8 mouse cellular contexts compared by ENCODE assay signal in the genomic region with DNA sequence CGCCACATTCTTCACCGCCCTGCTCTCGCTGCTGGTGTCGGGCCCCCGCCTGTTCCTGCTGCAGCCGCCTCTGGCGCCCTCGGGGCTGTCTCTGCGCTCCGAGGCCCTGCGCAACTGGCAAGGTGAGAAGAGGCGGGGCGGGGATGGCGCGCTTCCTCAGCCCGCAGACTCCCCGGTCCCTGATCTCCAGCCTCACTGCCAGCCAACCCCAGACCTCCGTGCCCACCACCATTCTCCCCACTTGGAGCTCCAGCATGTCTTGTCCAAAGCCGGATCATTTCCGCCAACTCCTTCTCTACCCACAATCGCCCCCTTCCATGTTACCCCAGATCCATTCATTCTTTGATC. TPM values are rescaled to one million over a fixed set of nuclear protein-coding genes. Genes with fewer than 3 reads are reported as not detected.
A peak's percentile ranks its signal among the peaks of the same experiment; 100 is the strongest.
DNase-seq lines count a peak whose midpoint lies in the region; ATAC-seq and TF ChIP-seq lines count a peak whose summit lies in the region.

No protein-coding gene starts in this region.

- no peaks in the 10 kb centered on the region for H3K9me3 ChIP-seq in embryonic facial prominence, embryonic 15.5 days (replicated peaks)
- no peaks in the 10 kb centered on the region for H3K9me3 ChIP-seq in limb, embryonic 11.5 days (ENCODE audit: control insufficient read depth, low read length)

- H3K9ac ChIP-seq in embryonic facial prominence, embryonic 15.5 days, result peak overlapping the region; percentile 82
- H3K9ac ChIP-seq in limb, embryonic 11.5 days (ENCODE audit: low read length), result peak overlapping the region; percentile 80

- peak; percentile 67 for ATAC-seq in embryonic facial prominence, embryonic 15.5 days (ENCODE audit: insufficient number of reproducible peaks, low FRiP score, low TSS enrichment, low read depth)
- peak; percentile 72 for ATAC-seq in limb, embryonic 11.5 days (ENCODE audit: insufficient number of reproducible peaks, low FRiP score, low TSS enrichment, low read depth)
- 0 out of 2 replicates have a peak, but pooled peaks have one; percentile 10 for ATAC-seq in neutrophil, adult 5-6 weeks (ENCODE audit: extremely low read depth, insufficient number of reproducible peaks, low FRiP score, poor library complexity, severe bottlenecking)

- H3K4me1 ChIP-seq in lung, adult 2 months (ENCODE audit: control insufficient read depth, insufficient read depth, low read length), result peaks cover 2% of the 10 kb centered on the region; the same call in 1 of the 2 replicates
- H3K4me1 ChIP-seq in embryonic facial prominence, embryonic 15.5 days, result peaks cover 8% of the 10 kb centered on the region; the same call in 1 of the 2 replicates
- H3K4me1 ChIP-seq in limb, embryonic 11.5 days (ENCODE audit: control insufficient read depth, insufficient read depth, low read length), result 0 out of 2 replicates have a peak, but pooled peaks cover 2% of the 10 kb centered on the region

- peak overlapping the region; percentile 85 for H3K27ac ChIP-seq in embryonic facial prominence, embryonic 15.5 days (replicated peaks)
- no peak overlapping the region for H3K27ac ChIP-seq in limb, embryonic 11.5 days (replicated peaks; ENCODE audit: low read depth, low read length)

- H3K4me3 ChIP-seq in lung, adult 2 months (replicated peaks; ENCODE audit: extremely low read depth, low read depth, low read length), result peak overlapping the region; percentile 71
- H3K4me3 ChIP-seq in embryonic facial prominence, embryonic 15.5 days (replicated peaks), result peak overlapping the region; percentile 91
- H3K4me3 ChIP-seq in limb, embryonic 11.5 days (ENCODE audit: low read depth, low read length), result peak overlapping the region; percentile 78

- peaks cover 25% of the 10 kb centered on the region for H3K36me3 ChIP-seq in embryonic facial prominence, embryonic 15.5 days
- peaks cover 5% of the 10 kb centered on the region for H3K36me3 ChIP-seq in limb, embryonic 11.5 days (ENCODE audit: control insufficient read depth, insufficient read depth, low read length)

- TF ChIP-seq CTCF in lung, adult 2 months (IDR thresholded peaks at IDR 0.05; ENCODE audit: insufficient read depth, low read length), result no peak

- no peak for TF ChIP-seq POLR2A in lung, adult 2 months (IDR thresholded peaks at IDR 0.05; ENCODE audit: borderline replicate concordance, extremely low read depth, low read depth, low read length)

- no peak for DNase-seq in lung, adult 2 months
- DNase-seq in lung, postnatal 14 days, result no peak
- no peak for DNase-seq in limb, embryonic 11.5 days (ENCODE audit: low spot score)
- no peak for DNase-seq in layer of hippocampus, postnatal 14 days (ENCODE audit: low spot score in 2 of 2)
- DNase-seq in cerebellum, adult 18-20 months, result no peak
- no peak for DNase-seq in lung, postnatal 25 days (ENCODE audit: low spot score)

- WGBS in lung, adult 2 months, result under 1% methylated on average over 21 of the region's 21 CpGs
- WGBS in embryonic facial prominence, embryonic 15.5 days, result under 1% methylated on average over 21 of the region's 21 CpGs
- 0% methylated on average over 18 of the region's 21 CpGs for WGBS in limb, embryonic 11.5 days

- H3K4me2 ChIP-seq in embryonic facial prominence, embryonic 15.5 days (replicated peaks), result peak overlapping the region; percentile 66
- H3K4me2 ChIP-seq in limb, embryonic 11.5 days (ENCODE audit: low read depth, severe bottlenecking), result peak overlapping the region; percentile 52

- H3K27me3 ChIP-seq in embryonic facial prominence, embryonic 15.5 days, result no peaks in the 10 kb centered on the region
- no peaks in the 10 kb centered on the region for H3K27me3 ChIP-seq in limb, embryonic 11.5 days (ENCODE audit: control insufficient read depth, insufficient read depth, low read length)

RNA-seq across cellular contexts. Expression of gene Rhbdd2, which starts 0.4 kb away (rescaled TPM):
- polyA plus RNA-seq in lung, adult 2 months (2012; rRNA removed), result 39.9 and 50.7 TPM in 2 replicates
- 35.6 and 39.9 TPM in 2 replicates for polyA plus RNA-seq in embryonic facial prominence, embryonic 15.5 days (2015; fragmentation: Nextera tagmentation; extraction: Ambion mirVana)
- polyA plus RNA-seq in limb, embryonic 11.5 days (2014; fragmentation: Nextera tagmentation; extraction: Ambion mirVana), result 55.3 and 56.6 TPM in 2 replicates
- total RNA-seq in neutrophil, adult 5-6 weeks (2017), result 7.3 and 7.9 TPM in 2 replicates
- 10 to 100 TPM; 66.9 to 71.7 TPM for total RNA-seq in layer of hippocampus, postnatal 14 days (2021)

RNA-seq across cellular contexts. Expression of gene Por, which starts 37.1 kb away (rescaled TPM):
- polyA plus RNA-seq in lung, adult 2 months (2012; rRNA removed), result 487 and 521 TPM in 2 replicates
- 87.2 and 99.7 TPM in 2 replicates for polyA plus RNA-seq in embryonic facial prominence, embryonic 15.5 days (2015; fragmentation: Nextera tagmentation; extraction: Ambion mirVana)
- polyA plus RNA-seq in limb, embryonic 11.5 days (2014; fragmentation: Nextera tagmentation; extraction: Ambion mirVana), result 111 and 121 TPM in 2 replicates
- total RNA-seq in neutrophil, adult 5-6 weeks (2017), result 118 and 124 TPM in 2 replicates
- 10 to 100 TPM; 81.9 to 87.8 TPM for total RNA-seq in layer of hippocampus, postnatal 14 days (2021)

RNA-seq across cellular contexts. Expression of gene Ccl24, which starts 59.9 kb away (rescaled TPM):
- polyA plus RNA-seq in lung, adult 2 months (2012; rRNA removed), result 1.6 and 1.8 TPM in 2 replicates
- 2.7 and 2.8 TPM in 2 replicates for polyA plus RNA-seq in embryonic facial prominence, embryonic 15.5 days (2015; fragmentation: Nextera tagmentation; extraction: Ambion mirVana)
- polyA plus RNA-seq in limb, embryonic 11.5 days (2014; fragmentation: Nextera tagmentation; extraction: Ambion mirVana), result 0.37 and 1.3 TPM in 2 replicates
- total RNA-seq in neutrophil, adult 5-6 weeks (2017), result not detected in 2 replicates
- under 1 TPM in 1 of 2 experiments, not detected in 1; 0.44 TPM for total RNA-seq in layer of hippocampus, postnatal 14 days (2021)

Comparison
In these comparisons a context has a peak if more than half of its experiments do, and no peak if none do; other contexts are left out.
1. ATAC-seq: peak in every context shown above with its lines; median percentile 72 in limb, embryonic 11.5 days; 67 in embryonic facial prominence, embryonic 15.5 days; 10 in neutrophil, adult 5-6 weeks.